In the genomic region with DNA sequence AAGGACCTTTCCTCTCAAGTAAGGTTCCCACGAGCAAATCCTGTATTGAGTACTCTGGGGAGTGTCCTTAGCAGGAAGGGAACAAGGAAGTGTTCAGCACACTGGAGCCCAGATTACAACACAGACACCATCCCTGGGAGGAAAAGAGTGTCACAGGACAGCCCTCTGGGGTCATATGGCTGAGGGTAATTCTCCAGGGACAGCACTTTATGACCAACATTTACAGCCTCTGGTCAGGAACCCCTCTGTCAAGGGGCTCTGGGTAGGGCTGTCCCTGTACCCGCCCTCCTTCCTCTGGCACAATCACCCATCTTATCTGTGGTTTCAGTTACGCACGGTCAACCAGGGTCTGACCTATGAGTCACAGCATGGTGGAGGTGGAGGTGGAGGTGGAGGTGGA, we compare ENCODE assay signal across 15 mouse cellular contexts.
DNase-seq lines count a peak whose midpoint lies in the region; ATAC-seq and TF ChIP-seq lines count a peak whose summit lies in the region.
"Had no signal": no experiment of that assay in that cellular context is flagged by ENCODE, and none has a peak within 500 bp of the region (broad histone marks: within the 10 kb centered on the region; RNA-seq: fewer than 3 reads in every experiment).

No protein-coding gene starts in this region.

- H3ac ChIP-seq in myocyte (ENCODE audit: control insufficient read depth, insufficient read length) = no peak overlapping the region

- WGBS in kidney, embryonic 14.5 days = 18% methylated on average over 4 of the region's 4 CpGs

- H3K27ac ChIP-seq in kidney, embryonic 14.5 days (ENCODE audit: low read depth, low read length) = peak overlapping the region; percentile 30; the same call in 1 of the 2 replicates
- H3K27ac ChIP-seq: embryonic facial prominence, embryonic 13.5 days; hindbrain, postnatal 0 days; left cerebral cortex, adult 2 months; neural tube, embryonic 15.5 days had no signal

- TF ChIP-seq POLR2A in myocyte (IDR thresholded peaks at IDR 0.05; ENCODE audit: insufficient read length, low read depth) = no peak

- H3K4me1 ChIP-seq in kidney, embryonic 14.5 days (ENCODE audit: control insufficient read depth, insufficient read depth, low read length) = peaks cover 6% of the 10 kb centered on the region

- H3K9me3 ChIP-seq in kidney, embryonic 14.5 days (ENCODE audit: control insufficient read depth, low read length) = no peaks in the 10 kb centered on the region
- H3K9me3 ChIP-seq: embryonic facial prominence, embryonic 13.5 days; neural tube, embryonic 15.5 days had no signal

- H3K27me3 ChIP-seq in kidney, embryonic 14.5 days (ENCODE audit: control insufficient read depth, insufficient read depth, low read length) = no peaks in the 10 kb centered on the region; the same call in 1 of the 2 replicates
- no peaks in the 10 kb centered on the region for H3K27me3 ChIP-seq in myocyte (ENCODE audit: control insufficient read depth, insufficient read depth, insufficient read length)
- H3K27me3 ChIP-seq: embryonic facial prominence, embryonic 13.5 days; neural tube, embryonic 15.5 days had no signal

- H3K36me3 ChIP-seq in kidney, embryonic 14.5 days (ENCODE audit: control insufficient read depth, insufficient read depth, low read length) = no peaks in the 10 kb centered on the region
- H3K36me3 ChIP-seq in myocyte (ENCODE audit: control insufficient read depth, insufficient read depth) = no peaks in the 10 kb centered on the region
- H3K36me3 ChIP-seq: embryonic facial prominence, embryonic 13.5 days; neural tube, embryonic 15.5 days had no signal

- no peak overlapping the region for H3K4me3 ChIP-seq in kidney, embryonic 14.5 days (ENCODE audit: low read length)
- H3K4me3 ChIP-seq in myocyte = no peak overlapping the region
- H3K4me3 ChIP-seq: embryonic facial prominence, embryonic 13.5 days; left cerebral cortex, adult 2 months; neural tube, embryonic 15.5 days had no signal

- H3K9ac ChIP-seq in kidney, embryonic 14.5 days (ENCODE audit: low read depth, low read length) = 0 out of 2 replicates have a peak overlapping the region, but pooled peaks have one; percentile 12
- H3K9ac ChIP-seq: embryonic facial prominence, embryonic 13.5 days; neural tube, embryonic 15.5 days had no signal

- DNase-seq in kidney, adult 18-20 months = no peak
- DNase-seq in urinary bladder, postnatal 14 days (ENCODE audit: low spot score) = peak; percentile 33
- DNase-seq in urinary bladder, postnatal 10 days (ENCODE audit: low spot score) = no peak
- DNase-seq in embryo, embryonic 9.5 days (ENCODE audit: extremely low spot score) = no peak
- DNase-seq: B cell, adult 2 months; cerebellum, postnatal 36 days; retina, postnatal 1 day had no signal

- no peaks in the 10 kb centered on the region for H3K79me2 ChIP-seq in myocyte (ENCODE audit: control insufficient read depth, insufficient read depth)

- H3K4me2 ChIP-seq in kidney, embryonic 14.5 days (replicated peaks; ENCODE audit: low read depth, low read length) = no peak overlapping the region
- peak overlapping the region; percentile 13 for H3K4me2 ChIP-seq in myocyte (ENCODE audit: low read depth)
- H3K4me2 ChIP-seq: embryonic facial prominence, embryonic 13.5 days; neural tube, embryonic 15.5 days had no signal

- peak; percentile 52; the same call in 1 of the 2 replicates for ATAC-seq in kidney, embryonic 14.5 days (ENCODE audit: low FRiP score, low TSS enrichment)
- ATAC-seq in megakaryocyte-erythroid progenitor cell, adult 5-6 weeks (replicated peaks; ENCODE audit: low FRiP score, low TSS enrichment, poor library complexity, severe bottlenecking) = no peak
- no peak for ATAC-seq in erythroblast, adult 5-6 weeks (replicated peaks; ENCODE audit: low FRiP score, poor library complexity, severe bottlenecking)
- ATAC-seq: hindbrain, postnatal 0 days had no signal

TF ChIP-seq in myocyte, 11 proteins besides CTCF, POLR2A, EP300 and RAD21:
- TF ChIP-seq E2F4 (IDR thresholded peaks at IDR 0.05; ENCODE audit: insufficient read depth) (no peak), CEBPB (IDR thresholded peaks at IDR 0.05; ENCODE audit: insufficient read depth, poor library complexity, severe bottlenecking) (no peak), REST (IDR thresholded peaks at IDR 0.05; ENCODE audit: insufficient read depth, insufficient read length) (no peak), TCF12 (IDR thresholded peaks at IDR 0.05; ENCODE audit: insufficient read depth, poor library complexity, severe bottlenecking) (no peak), USF1 (IDR thresholded peaks at IDR 0.05; ENCODE audit: low read depth) (no peak), MYOD1 (IDR thresholded peaks at IDR 0.05; ENCODE audit: control insufficient read depth in 1 of 3, insufficient read length in 2 of 3, low read depth in 2 of 3) (no peak), MAX (IDR thresholded peaks at IDR 0.05; ENCODE audit: low read depth) (no peak), POLR2AphosphoS2 (IDR thresholded peaks at IDR 0.05; ENCODE audit: insufficient read length, low read depth) (no peak), TCF3 (IDR thresholded peaks at IDR 0.05; ENCODE audit: insufficient read length, low read depth) (no peak), SRF (IDR thresholded peaks at IDR 0.05; ENCODE audit: control insufficient read depth, insufficient read length, low read depth) (no peak), MYOG (IDR thresholded peaks at IDR 0.05; ENCODE audit: control insufficient read depth in 1 of 3, insufficient read depth in 1 of 3, insufficient read length in 2 of 3, low read depth in 2 of 3) (no peak)
TF ChIP-seq in myocyte: peak in this region for 0.
